Mouse (Mus musculus) testis, adult 2 months (tissue): ENCODE results near the gene Parp14.

Experiments used
- CTCF ChIP-seq: fragments of 200-500 bp; IDR thresholded peaks from 2 replicates; pipeline ENCODE4 v1.5.1; 2012; ENCODE audit warnings: low read depth, mild to moderate bottlenecking, inconsistent platforms, low read length, moderate library complexity; ENCODE audit not compliant: control insufficient read depth, insufficient read depth, insufficient replicate concordance
- POLR2A ChIP-seq: fragments of 200-500 bp; IDR thresholded peaks from 2 replicates; pipeline ENCODE4 v1.6.1; 2012; ENCODE audit warnings: low read depth, mild to moderate bottlenecking, inconsistent platforms, low read length, moderate library complexity; ENCODE audit not compliant: control insufficient read depth

- no peak for TF ChIP-seq CTCF
- no peak for TF ChIP-seq POLR2A
These were observed at the start of gene Parp14 for GRCm38 (mm10) chr16:35871048-35871851.
